Mouse (Mus musculus): ENCODE data around the gene Lmf1. TPM values are rescaled to one million over a fixed set of nuclear protein-coding genes. Genes with fewer than 3 reads are reported as not detected.
A peak's percentile ranks its signal among the peaks of the same experiment; 100 is the strongest.

Lmf1 gene
- total RNA-seq, 1 experiment from 2014 or later: 6.7 TPM

DNA sequence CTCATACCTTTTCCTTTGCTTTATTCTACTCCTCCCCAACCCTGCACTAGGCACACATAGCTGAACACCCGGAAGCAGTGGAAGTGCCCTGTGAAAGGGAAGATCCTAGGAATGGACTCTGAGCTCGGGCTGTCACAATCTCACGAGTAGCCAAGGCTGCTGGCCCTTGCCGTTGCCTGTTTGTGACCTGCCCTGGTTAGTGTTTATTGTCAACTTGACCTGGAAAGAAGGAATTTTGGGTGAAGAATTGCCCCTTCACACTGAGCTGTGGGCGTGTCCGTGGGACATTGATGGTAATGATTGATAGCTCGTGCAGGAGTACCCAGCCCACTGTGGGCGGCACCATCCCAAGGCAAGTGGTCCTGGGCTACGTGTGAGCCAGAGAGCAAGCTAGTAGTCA is 5.8 kb downstream of the Lmf1 start:
- no peak for ATAC-seq (replicated peaks in 1 of 2; ENCODE audit: insufficient read depth in 1 of 2, low FRiP score in 2 of 2, low TSS enrichment in 1 of 2, low read depth in 1 of 2, poor library complexity in 2 of 2, severe bottlenecking in 2 of 2)

- ATAC-seq (replicated peaks in 1 of 2; ENCODE audit: insufficient read depth in 1 of 2, low FRiP score in 2 of 2, low TSS enrichment in 1 of 2, low read depth in 1 of 2, poor library complexity in 2 of 2, severe bottlenecking in 2 of 2): no peak
These were observed 11.2 kb downstream of the Lmf1 start for GRCm38 (mm10) chr17:25590068-25590467.

DNA sequence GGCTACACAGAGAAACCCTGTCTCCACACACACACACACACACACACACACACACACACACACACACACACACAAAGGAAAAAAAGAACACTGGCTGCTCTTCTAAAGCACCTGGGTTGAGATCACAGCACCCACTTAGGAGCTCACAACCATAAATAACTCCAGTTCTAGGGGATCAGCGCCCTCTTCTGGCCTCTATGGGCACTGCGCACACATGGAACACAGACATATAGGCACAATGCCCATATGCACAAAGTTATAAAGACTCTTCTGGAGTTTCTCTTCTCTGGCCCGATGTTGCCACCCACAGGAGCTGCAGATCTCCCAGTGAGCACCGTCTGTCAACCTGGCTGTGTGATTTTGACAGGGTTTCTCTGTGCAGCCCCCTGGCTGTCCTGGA is 12.1 kb downstream of the Lmf1 start:
- ATAC-seq (replicated peaks in 1 of 2; ENCODE audit: insufficient read depth in 1 of 2, low FRiP score in 2 of 2, low TSS enrichment in 1 of 2, low read depth in 1 of 2, poor library complexity in 2 of 2, severe bottlenecking in 2 of 2): no peak

DNA sequence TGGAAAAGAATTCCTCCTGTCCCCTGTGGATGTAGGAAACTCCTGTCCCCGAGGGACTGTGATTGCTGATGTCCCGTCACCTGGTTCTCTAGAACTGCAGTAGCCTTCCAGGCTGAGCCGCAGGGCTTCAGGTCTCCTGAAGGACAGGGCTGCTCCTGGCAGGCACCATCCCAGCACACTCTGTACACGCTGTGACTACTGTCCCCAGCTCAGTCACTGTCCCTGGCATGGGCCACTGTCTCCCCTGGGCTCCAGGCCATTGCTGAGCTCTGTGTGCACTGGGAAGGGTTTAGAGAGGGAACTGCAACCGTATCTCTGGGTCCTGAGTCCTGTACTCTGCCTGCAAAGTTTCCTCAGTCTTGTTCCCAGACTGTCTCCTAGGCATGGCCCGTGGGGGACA is 13.5 kb downstream of the Lmf1 start:
- no peak for ATAC-seq (replicated peaks in 1 of 2; ENCODE audit: insufficient read depth in 1 of 2, low FRiP score in 2 of 2, low TSS enrichment in 1 of 2, low read depth in 1 of 2, poor library complexity in 2 of 2, severe bottlenecking in 2 of 2)

DNA sequence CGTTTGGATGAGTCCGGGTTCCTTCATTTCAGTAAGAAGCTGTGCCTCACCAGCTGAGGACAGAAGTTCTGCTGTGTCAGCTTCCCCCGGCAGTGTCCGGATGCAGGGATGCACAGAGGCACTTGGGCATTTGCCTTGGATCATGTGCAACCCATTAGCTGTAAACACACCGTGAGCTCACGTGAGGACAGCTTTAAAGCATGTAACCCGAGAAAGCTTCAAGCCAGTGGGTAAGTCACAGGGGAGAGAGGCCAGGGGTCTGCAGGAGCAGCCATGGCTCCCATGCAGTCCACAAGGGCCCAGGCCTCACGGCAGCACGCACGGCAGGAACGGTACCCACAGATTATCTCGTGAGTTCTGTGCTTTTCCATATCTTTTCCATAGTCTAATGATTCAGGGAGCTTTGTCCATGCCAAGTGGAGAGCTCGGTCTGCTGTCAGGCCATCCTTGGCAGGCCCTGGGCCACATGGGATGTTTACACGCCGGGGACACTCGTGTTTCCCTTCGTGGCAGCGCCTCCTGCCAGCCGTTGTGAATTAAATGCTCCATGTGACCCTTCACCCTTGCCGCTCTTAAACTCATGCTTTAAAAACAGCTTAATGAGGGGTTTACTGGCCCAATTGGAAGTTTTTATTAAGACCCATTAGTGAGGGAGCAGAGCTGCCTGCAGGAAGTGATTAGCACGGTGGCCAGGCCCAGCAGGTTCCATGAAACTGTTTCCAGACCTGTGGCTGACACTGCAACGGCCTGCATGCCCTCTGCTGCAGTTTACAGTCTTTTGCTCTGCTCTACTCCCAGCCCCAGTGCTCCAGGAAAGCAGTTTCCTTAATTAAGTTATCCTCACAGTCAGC is 14.8 kb downstream of the Lmf1 start:
- ATAC-seq (replicated peaks in 1 of 2; ENCODE audit: insufficient read depth in 1 of 2, low FRiP score in 2 of 2, low TSS enrichment in 1 of 2, low read depth in 1 of 2, poor library complexity in 2 of 2, severe bottlenecking in 2 of 2): 0 out of 4 replicates have a peak, but pooled peaks have one; percentile 7 to 22

- no peak for ATAC-seq (replicated peaks in 1 of 2; ENCODE audit: insufficient read depth in 1 of 2, low FRiP score in 2 of 2, low TSS enrichment in 1 of 2, low read depth in 1 of 2, poor library complexity in 2 of 2, severe bottlenecking in 2 of 2)
These were observed 16.6 kb downstream of the Lmf1 start for GRCm38 (mm10) chr17:25595495-25595894.

DNA sequence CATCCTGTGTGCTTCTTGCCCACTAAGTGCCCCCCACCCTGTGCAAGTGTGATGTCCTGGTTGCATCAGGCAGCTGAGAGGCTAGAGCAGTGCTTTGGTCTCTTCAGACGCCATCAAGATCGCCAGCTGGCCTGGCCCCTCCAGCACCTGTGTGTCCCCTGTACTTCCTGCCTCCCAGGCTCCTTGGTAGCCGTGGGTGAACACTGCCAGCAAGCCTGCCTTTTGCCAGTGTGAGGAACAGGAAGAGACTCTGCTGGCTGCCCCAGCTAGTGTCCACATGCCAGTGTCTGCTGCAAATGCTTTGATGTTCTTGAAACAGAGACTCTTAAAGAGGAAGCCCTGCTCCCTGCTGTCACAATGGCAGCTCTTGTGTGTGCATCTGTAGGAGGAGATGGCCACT is 18.7 kb downstream of the Lmf1 start:
- ATAC-seq (replicated peaks in 1 of 2; ENCODE audit: insufficient read depth in 1 of 2, low FRiP score in 2 of 2, low TSS enrichment in 1 of 2, low read depth in 1 of 2, poor library complexity in 2 of 2, severe bottlenecking in 2 of 2): no peak

DNA sequence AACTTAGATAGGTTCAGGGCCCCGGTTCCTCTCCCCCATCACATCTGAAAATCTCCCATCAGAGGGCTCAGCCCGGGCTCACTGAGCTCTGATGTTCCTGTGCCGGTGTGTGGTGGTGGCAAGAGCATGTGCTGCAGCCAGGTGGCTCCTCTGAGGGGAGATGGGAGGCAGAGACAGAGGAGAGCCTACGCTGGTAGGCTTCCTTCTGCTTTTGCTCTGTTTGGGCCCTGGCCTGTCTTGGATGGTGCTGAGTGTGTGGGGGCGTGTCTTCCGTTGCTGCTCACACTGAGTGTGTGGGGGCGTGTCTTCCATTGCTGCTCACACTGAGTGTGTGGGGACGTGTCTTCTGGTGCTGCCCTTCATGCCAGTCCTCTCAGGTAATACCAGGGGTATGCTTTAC is 23.5 kb downstream of the Lmf1 start:
- 0 out of 4 replicates have a peak, but pooled peaks of 1 of the 2 experiments have one; percentile 18 for ATAC-seq (replicated peaks in 1 of 2; ENCODE audit: insufficient read depth in 1 of 2, low FRiP score in 2 of 2, low TSS enrichment in 1 of 2, low read depth in 1 of 2, poor library complexity in 2 of 2, severe bottlenecking in 2 of 2)

GRCm38 (mm10) chr17:25604234-25604633 is 25.3 kb downstream of the Lmf1 start:
- no peak for ATAC-seq (replicated peaks in 1 of 2; ENCODE audit: insufficient read depth in 1 of 2, low FRiP score in 2 of 2, low TSS enrichment in 1 of 2, low read depth in 1 of 2, poor library complexity in 2 of 2, severe bottlenecking in 2 of 2)

DNA sequence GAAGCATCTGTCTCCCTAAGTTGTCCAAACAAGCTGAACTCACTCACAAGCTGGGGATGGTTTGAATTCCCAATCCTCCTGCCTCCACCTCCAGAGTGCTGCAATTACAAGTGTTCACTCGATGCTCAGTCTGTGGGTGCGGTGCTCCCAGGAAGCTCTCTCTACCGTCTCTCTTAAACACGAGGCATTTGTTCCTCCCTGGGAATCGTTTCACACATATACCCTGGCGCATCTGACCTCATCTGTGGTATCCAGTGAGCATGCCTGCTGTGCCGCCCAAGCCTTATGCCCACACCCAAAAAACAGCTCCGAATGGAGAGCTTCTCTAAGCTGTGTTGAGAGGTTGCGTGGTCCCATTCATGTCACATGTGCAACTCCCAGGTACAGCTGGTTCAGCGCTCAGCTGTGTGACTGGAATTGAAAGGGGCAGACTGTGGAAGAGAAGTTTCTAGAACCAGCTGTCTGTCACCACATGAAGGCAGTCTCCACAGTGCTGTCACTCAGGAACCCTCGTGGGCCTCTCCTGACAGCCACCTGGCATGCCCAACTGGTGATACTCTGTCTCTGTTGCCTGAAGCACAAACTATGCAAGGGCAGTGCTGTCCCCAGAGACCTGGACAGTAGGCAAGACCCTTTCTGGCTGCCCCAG is 29.4 kb downstream of the Lmf1 start:
- no peak for ATAC-seq (replicated peaks in 1 of 2; ENCODE audit: insufficient read depth in 1 of 2, low FRiP score in 2 of 2, low TSS enrichment in 1 of 2, low read depth in 1 of 2, poor library complexity in 2 of 2, severe bottlenecking in 2 of 2)

DNA sequence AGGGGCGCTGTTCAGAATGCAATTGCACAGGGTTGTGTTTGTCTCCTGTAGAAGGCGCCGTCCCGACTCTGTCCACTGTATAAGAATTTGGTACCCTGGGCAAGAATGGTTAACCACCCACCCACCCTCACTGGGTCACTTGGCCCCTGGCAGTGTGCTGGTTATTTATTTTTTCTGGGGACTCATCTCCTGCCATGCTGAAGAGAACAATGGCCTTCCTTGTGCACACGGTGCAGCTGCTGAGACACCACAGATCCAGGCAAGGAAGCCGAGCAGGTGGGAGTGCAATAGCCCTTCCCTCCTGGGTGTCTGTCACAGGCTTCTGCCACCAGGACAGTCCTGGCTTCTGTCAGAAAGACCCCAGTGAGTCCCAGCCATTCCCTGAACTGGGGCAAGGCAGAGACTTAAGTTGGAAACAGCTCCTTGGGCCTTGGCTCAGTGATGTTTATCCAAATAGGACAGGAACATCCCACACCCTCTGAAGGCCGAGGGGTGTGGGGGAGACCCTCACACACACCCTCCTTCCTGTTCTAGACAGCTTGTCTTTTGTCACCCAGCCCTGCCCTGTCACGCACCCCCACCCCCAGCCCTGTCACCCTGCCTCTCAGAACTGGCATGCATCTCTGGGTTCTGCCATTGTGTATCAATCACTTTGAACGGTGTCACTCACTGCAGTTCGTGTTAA is 30.1 kb downstream of the Lmf1 start:
- no peak for ATAC-seq (replicated peaks in 1 of 2; ENCODE audit: insufficient read depth in 1 of 2, low FRiP score in 2 of 2, low TSS enrichment in 1 of 2, low read depth in 1 of 2, poor library complexity in 2 of 2, severe bottlenecking in 2 of 2)

GRCm38 (mm10) chr17:25609506-25609828 is 30.6 kb downstream of the Lmf1 start:
- no peak for ATAC-seq (replicated peaks in 1 of 2; ENCODE audit: insufficient read depth in 1 of 2, low FRiP score in 2 of 2, low TSS enrichment in 1 of 2, low read depth in 1 of 2, poor library complexity in 2 of 2, severe bottlenecking in 2 of 2)

DNA sequence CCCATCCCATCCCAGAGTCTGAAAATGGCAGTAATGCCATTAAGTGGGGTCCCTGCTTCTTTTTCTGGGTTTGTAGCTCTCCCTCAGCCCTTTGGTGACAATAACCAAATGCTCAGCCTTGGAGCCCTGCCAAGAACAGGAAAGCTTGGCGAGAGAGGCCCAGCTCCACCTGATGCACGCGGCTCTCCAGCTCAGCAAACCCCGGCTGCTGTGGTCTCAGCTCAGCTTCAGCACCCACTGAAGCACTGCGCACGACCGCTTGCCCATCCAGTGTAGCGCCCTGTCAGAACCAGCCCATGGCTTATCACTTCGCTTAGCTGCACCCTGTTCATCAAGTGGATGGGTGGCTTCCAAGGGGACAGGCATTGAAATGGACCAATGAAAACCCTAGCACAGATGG is 31.3 kb downstream of the Lmf1 start:
- no peak for ATAC-seq (replicated peaks in 1 of 2; ENCODE audit: insufficient read depth in 1 of 2, low FRiP score in 2 of 2, low TSS enrichment in 1 of 2, low read depth in 1 of 2, poor library complexity in 2 of 2, severe bottlenecking in 2 of 2)

DNA sequence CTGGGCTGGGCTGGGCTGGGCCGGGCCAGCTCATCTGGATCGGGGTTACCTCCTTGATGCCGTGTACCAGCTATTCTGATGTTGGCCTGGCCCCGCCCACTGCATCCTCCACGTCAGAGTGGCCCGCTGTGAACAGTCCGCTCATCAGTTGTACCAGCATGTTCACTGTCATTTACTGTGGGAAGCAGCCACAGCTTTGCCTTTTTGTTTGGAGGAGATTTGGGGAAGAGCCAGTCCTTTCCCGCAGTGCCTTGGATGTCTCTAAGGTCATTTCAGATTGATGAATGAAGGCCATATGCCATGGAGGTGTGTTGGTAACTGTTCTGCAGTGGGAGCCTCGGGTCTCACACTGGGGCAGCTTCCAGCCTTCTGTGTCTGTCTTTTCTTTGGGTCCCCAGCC is 33.7 kb downstream of the Lmf1 start:
- no peak for ATAC-seq (replicated peaks in 1 of 2; ENCODE audit: insufficient read depth in 1 of 2, low FRiP score in 2 of 2, low TSS enrichment in 1 of 2, low read depth in 1 of 2, poor library complexity in 2 of 2, severe bottlenecking in 2 of 2)

GRCm38 (mm10) chr17:25613323-25613722 is 34.4 kb downstream of the Lmf1 start:
- no peak for ATAC-seq (replicated peaks in 1 of 2; ENCODE audit: insufficient read depth in 1 of 2, low FRiP score in 2 of 2, low TSS enrichment in 1 of 2, low read depth in 1 of 2, poor library complexity in 2 of 2, severe bottlenecking in 2 of 2)

GRCm38 (mm10) chr17:25614723-25615510 is 36.0 kb downstream of the Lmf1 start:
- no peak for ATAC-seq (replicated peaks in 1 of 2; ENCODE audit: insufficient read depth in 1 of 2, low FRiP score in 2 of 2, low TSS enrichment in 1 of 2, low read depth in 1 of 2, poor library complexity in 2 of 2, severe bottlenecking in 2 of 2)

DNA sequence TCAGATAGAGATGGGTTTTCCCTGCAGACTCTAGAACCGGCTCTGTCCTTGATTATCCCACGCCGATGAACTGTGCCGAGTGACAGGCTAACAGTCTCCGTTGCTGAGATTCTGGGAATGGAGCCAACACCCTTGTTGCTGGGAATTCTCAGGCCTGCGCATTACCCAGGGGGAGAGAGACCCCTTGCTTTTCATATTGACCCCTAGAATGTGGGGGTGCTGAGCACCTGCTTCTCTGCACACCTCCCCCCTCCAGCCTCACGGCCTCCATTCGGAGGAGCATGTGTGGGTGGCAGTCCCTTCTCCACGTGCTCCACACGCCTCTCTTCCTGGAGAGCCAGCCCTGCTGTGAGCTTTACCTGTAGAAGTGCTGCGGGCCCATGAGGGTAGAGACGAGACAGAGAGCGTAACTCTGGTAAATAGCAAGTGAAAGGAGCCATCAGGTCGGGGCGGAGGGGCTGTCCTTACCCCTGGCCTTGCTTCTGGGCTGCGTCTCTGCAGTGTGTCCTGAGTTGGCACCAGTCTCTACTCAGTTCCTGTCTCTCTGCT is 39.7 kb downstream of the Lmf1 start:
- ATAC-seq (replicated peaks in 1 of 2; ENCODE audit: insufficient read depth in 1 of 2, low FRiP score in 2 of 2, low TSS enrichment in 1 of 2, low read depth in 1 of 2, poor library complexity in 2 of 2, severe bottlenecking in 2 of 2): no peak
